Mouse (Mus musculus): ENCODE results near the gene Tusc2. TPM values are rescaled to one million over a fixed set of nuclear protein-coding genes. Genes with fewer than 3 reads are reported as not detected.

The Tusc2 gene
- polyA plus RNA-seq (2015; fragmentation: Nextera tagmentation; extraction: Ambion mirVana), result 121 and 123 TPM in 2 replicates

DNA sequence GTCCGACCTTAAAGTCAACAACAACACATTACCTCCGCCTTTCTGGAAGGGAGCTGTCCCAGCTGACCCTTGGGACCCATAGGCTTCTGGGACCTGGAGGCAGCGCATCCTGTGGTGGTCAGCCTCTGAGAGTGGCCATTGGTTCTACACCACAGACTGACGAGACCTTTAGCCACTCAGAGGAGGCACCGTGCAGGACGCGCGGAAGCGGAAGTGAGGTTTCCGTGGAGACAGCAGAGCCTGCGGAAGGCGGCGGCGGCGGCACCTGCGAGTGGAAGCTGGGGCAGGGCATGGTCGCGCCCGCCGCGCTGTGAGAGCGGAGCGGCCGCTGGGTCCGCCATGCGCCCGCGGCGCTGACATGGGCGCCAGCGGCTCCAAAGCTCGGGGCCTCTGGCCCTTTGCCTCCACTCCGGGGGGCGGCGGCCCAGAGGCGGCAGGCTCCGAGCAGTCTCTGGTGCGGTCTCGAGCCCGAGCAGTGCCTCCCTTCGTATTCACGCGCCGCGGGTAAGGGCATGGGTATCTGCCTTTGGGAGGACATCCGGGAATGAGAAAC, at the start of gene Tusc2:
Gene Tusc2, plus strand, starts transcription at position 227 of the 553 bp plus-strand sequence.

DNA sequence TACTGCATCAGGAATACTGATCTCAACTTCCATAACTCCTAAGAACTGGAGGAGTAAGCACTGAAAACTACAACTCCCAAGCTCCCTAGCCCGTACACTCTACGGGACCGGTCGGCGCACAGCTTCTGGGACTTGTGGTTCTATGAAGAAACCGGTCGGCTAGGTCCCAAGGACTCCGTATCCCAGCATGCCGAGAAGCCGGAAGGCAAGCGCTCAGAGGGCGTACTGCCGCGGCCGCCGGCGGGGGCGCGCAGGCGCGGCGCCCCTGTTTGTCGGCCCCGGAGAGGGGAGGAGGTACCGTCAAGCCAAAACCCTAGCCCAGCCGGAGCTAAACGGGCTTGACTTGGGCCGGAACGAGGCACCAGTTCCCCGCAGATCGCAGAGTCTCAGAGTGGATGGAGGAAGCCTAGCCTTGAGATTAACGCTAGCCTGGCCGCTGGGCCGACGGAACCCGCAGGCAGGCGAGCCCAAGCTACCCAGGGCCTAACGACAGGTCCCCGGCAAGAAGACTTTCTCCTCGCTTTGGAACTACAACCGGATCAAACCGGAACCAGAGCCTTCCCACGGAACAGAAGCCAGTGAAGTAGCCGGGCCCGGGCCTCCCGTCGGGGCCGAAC, 29.2 kb upstream of the Tusc2 start, which contains the start of gene Tmem115:
Gene Tmem115, plus strand, starts transcription at position 155 of the 617 bp plus-strand sequence.

DNA sequence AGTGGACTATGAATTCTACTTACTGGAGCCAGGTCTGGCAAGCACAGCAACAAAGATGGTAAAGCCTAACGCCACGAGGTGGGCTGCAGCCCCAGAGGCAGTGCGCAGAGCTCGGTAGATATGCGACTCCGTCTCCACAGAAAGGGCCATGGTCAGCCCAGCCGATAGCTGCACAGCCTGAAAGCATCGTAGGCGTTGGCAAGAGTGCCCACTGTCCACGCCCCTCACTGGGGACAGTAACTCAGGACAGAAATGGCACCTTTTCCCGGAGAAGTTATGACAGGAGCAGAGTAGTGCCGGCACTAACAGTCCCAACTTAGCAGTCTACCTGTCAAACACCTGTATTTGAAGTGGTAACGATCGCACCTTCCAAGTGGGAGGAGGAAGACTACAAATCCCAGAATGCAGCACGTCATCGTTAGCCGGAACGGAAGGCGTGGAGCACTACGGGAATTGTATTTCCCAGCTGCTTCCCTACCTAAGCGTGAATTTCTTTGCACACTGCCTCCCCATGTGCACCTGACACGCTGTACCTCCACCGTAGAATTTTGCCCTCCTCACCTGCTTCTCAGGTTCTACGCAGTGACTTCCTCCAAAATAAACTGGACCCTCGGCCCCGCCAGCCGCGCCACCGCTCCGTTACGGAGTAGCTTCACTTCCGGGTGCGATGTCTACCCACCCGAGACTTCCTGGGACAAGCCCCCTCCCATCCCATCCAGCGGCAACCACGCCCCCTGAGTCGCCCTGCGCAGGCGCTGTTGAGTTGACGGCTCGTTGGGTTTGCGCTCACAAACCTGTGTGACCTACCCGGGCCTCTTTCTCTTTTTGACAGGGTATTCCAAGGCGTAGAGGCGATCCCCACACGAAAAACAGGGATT, 21.3 kb upstream of the Tusc2 start, which contains the start of the genes Cyb561d2 and Nprl2:
Gene Cyb561d2, minus strand, starts transcription at position 720 of the 878 bp plus-strand sequence.
Gene Nprl2, plus strand, starts transcription at position 753 of the 878 bp plus-strand sequence.

DNA sequence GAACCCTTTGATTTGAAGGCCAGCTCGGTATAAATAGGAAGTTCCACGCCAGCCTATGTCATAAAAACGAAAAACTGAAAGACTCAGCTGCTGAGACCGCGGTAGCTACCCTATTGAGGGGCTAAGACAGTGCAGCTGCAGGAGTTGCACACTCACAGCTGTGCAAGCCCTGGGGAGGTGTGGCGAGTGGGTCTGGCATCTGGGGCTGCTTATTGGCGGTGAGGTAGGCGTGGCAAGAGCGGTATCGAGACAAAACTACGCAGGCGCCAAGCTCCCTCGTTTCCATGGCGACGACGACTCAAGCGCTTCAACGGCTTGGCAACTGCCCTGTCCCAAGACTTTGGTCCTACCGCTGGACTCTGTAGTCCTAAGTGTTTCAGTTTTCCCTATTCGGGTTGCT, 16.0 kb upstream of the Tusc2 start, which contains the start of gene Zmynd10:
Gene Zmynd10, plus strand, starts transcription at position 273 of the 400 bp plus-strand sequence.

DNA sequence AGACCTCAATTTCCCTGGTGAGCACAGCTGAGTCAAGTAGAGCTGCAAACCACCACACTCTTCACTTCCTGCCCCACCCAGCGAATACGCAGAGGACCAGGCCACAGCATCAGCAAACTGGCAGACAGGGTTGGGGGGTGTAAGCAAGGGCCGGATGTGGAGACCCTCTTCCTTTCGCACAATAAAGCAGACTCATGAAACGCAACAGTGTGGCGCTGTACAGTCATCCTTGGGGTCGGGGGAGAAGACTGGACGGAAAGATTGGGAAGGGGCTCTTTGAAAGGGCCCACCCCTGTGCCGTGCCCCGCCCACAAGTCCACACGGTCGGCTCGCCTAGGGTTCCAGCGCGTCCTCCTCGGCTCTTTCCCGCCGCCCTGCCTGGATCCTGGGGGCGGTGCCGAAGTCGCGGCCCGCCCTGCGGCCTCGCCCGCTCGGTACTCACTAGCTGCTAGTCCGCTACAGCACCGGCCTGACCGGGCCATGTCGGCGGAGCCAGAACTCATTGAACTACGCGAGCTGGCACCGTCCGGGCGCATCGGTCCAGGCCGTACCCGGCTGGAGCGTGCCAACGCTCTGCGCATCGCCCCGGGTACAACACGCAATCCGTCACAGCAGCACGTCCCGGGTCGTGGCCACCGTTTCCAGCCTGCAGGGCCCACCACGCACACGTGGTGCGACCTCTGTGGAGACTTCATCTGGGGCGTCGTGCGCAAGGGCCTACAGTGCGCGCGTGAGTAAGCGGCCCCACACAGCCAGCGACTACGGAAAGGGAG, 11.8 kb upstream of the Tusc2 start, which contains the start of gene Rassf1:
Gene Rassf1, plus strand, starts transcription at position 439 of the 773 bp plus-strand sequence.

DNA sequence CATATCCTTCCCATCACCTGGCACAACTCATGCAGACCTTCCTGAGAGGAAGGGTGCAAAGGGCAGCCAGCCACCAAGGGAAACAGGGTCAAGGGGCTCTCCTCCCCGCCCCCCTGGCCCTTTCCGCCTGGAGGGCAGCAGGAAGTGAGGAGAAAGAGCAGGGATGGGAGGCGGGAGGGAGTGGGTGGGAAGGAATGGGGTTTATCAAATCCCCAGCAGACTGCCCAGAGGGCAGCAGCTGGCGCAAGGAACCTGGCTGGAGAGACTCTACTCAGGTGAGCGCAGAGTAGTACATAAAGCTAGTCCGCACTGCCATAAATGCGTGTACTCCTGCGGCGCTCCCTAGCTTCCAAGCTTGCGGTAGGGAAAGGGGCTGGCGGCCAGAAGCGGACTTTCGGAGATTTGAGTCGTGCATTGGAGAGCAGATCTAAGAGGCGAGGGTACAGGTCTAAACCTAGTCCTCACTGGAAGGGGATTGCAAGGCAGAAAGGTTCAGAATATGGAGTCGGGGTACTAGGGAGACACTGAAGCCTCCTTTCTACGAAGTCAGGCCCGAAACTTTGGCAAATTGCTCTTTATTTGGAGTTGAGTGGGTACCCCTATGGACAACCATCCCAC, 4.8 kb downstream of the Tusc2 start, which contains the start of gene Hyal2:
Gene Hyal2, plus strand, starts transcription at position 244 of the 618 bp plus-strand sequence.

DNA sequence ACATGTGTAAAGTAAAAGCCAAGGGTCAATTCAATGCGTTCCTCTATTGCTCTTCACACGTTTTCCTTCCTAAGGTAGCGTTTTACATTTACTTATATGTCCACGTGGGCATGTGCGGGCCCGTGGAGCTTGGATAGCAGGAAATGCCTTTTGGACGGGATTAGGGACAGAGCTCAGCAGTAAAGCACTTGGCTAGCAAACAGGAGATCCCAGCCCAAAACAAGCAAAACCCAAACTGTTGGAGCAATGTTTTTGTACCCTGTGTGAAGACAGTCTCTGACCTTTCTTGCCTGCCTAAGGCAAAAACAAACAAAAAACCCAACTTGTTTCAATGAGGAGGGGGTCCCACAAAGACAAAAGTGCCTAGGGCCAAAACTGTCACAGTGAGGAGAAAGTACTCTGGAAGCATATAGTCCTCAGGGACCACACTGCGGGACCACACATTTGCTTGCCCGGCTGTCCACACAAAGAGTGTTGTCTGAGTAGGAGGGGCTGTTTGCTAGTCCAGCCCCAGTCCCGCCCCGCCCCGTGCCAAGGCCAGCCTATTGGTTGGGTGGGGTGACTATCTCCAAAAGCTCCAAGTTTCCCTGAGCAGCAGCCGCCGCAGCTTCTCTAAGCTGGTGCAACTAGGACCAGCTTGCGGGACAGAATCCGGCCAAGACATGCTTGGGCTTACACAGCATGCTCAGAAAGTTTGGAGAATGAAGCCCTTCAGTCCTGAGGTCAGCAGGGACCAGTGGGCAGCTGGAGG, 13.5 kb downstream of the Tusc2 start, which contains the start of gene Hyal1:
Gene Hyal1, plus strand, starts transcription at position 571 of the 751 bp plus-strand sequence.

DNA sequence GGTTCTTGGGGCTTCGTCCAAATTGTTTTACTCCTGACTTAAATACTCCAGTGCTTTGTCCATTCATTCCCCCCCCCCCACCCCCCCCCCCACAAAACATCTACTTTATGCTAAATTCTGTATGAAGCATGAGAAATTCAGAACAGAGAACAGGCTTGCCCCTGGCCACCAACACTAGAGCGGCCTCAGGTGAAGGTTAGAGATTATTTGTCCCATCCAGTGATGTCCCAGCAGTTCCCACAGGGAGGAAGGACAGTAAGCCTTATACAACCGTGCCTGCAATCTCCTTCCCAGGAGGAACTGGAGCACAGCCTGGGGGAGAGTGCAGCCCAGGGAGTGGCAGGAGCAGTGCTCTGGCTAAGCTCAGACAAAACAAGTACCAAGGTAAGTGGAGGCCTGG, 15.5 kb downstream of the Tusc2 start, which contains the start of gene Naa80:
Gene Naa80, plus strand, starts transcription at position 301 of the 400 bp plus-strand sequence.

DNA sequence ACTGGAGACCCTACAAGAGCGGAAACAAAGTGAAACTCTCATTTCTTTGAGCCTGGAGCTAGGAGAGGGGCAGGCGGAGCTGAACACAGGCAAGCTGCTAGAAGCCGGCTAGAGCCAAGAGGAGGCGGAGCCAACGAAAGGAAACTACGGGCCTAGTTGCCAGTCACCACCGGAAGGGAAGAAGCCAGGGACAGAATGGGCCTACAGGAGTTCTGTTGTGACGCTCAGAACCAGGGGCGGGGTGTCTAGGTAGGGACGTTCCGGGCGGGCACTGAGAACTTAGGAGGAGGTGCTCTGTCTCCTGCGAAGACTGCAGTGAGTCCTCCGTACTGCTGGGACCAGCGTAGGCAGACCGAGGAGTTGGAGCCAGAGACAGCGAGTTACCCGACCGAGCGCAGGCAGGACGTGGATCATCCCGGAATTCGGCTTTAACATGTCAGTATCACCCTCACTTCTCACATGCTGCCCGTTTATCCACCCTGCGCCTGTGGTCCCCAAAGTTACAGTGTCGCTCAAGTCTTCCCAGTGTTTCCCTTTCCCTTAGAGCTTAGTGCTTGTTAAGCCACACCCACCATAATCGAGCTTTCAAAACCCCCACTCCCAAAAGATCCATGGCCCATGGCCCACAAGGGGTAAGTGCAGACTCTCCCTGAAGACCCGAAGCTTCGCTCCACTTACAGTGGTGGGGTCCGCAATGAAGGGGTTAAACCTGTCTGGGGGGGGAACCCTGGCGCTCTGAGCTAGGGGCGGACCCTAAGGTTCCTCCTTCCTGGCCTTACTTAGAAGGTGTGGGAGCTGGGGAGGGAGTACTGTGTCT, 17.7 kb downstream of the Tusc2 start, which contains the start of gene Hyal3:
Gene Hyal3, plus strand, starts transcription at position 318 of the 817 bp plus-strand sequence.

DNA sequence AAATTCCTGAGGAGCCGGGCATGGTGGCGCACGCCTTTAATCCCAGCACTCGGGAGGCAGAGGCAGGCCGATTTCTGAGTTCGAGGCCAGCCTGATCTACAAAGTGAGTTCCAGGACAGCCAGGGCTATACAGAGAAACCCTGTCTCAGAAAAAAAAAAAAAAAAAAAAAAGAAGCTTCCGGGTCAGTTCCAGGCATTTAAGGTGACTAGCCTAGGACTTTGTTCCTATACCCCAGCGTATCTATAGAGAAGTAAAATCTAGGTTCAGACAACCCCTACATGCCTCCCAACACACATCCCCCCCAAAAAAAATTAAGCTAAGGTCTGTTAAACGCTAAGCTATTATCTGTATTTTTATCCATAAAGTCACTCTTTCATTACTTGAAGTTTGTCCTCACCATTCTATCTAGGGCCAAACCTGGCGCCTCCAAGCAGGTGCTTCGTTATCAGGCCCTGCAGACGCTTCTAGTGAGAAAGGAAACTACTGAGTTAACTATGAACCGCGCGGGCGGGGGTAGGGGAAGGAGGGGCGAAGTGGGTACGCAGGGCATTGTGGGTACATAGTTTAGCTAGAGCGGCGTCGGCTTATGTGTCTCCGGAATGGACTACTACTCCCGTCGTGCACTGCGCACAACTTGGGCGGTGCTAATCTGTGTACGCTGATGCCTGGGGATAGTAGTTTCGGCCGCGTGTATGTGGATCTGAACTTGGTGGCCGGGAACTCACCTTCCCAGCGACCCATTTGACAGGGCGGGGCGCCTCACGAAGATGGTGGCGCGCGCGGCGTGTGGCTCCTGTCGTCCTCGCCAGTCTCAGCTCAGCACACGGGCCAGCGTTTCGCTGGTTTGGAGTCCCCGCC, 24.1 kb downstream of the Tusc2 start, which contains the start of gene Ifrd2:
Gene Ifrd2, plus strand, starts transcription at position 669 of the 859 bp plus-strand sequence.

DNA sequence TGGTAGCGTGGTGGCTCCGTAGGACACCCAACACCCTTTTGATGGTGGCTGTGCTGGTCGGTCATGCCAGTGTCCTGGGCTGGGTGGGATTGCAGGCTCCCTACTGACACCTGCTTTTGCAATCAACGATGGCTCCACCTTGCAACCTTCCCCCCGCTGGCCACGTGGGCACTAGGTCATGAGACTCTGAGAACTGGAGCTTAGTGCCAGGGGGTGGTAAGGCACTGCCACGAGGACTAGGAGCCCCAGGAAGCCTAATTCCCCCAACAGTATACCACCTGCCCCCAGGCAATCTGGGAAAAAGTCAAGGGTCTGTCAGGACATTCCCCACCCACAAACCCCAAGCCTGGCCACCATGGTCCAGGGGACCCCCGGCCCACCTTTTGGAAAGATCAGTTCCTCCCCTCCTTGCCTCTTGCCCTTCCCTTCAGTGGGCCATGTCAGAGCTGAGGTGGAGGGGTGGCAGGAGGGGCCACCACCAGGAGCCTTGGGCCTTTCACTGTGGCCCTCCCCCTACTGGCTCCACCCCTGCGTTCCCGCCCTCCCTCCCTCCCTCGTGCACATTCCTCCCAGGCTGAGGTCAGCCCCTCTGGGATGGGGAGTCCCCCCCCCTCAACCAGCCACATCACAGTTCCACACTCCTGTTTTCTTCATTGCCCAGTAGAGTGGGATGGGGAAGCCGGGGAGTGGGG, 45.8 kb downstream of the Tusc2 start, which contains the start of gene Sema3b:
Gene Sema3b, minus strand, starts transcription at position 489 of the 692 bp plus-strand sequence.

Other genes with a start within 250 kb of the Tusc2 start
- gene Hemk1, start 224.9 kb upstream of the Tusc2 start, polyA plus RNA-seq (2015; fragmentation: Nextera tagmentation; extraction: Ambion mirVana), result 16.1 and 18.6 TPM in 2 replicates
- 8.6 and 8.8 TPM in 2 replicates for gene 6430571L13Rik, start 222.7 kb upstream of the Tusc2 start, polyA plus RNA-seq (2015; fragmentation: Nextera tagmentation; extraction: Ambion mirVana)
- gene Cacna2d2, start 163.6 kb upstream of the Tusc2 start, polyA plus RNA-seq (2015; fragmentation: Nextera tagmentation; extraction: Ambion mirVana), result 8.8 and 11.5 TPM in 2 replicates
- 48.4 and 50.3 TPM in 2 replicates for gene Tmem115, start 29.3 kb upstream of the Tusc2 start, polyA plus RNA-seq (2015; fragmentation: Nextera tagmentation; extraction: Ambion mirVana)
- gene Cyb561d2, start 21.1 kb upstream of the Tusc2 start, polyA plus RNA-seq (2015; fragmentation: Nextera tagmentation; extraction: Ambion mirVana), result 64.1 and 65.4 TPM in 2 replicates
- 57.7 and 63.8 TPM in 2 replicates for gene Nprl2, start 21.0 kb upstream of the Tusc2 start, polyA plus RNA-seq (2015; fragmentation: Nextera tagmentation; extraction: Ambion mirVana)
- gene Zmynd10, start 16.0 kb upstream of the Tusc2 start, polyA plus RNA-seq (2015; fragmentation: Nextera tagmentation; extraction: Ambion mirVana), result 2.3 and 2.8 TPM in 2 replicates
- gene Rassf1, start 11.7 kb upstream of the Tusc2 start, polyA plus RNA-seq (2015; fragmentation: Nextera tagmentation; extraction: Ambion mirVana), result 33.1 and 41.1 TPM in 2 replicates
- gene Hyal2, start 4.7 kb downstream of the Tusc2 start, polyA plus RNA-seq (2015; fragmentation: Nextera tagmentation; extraction: Ambion mirVana), result 40.8 and 41.1 TPM in 2 replicates
- 5.3 and 5.8 TPM in 2 replicates for gene Hyal1, start 13.7 kb downstream of the Tusc2 start, polyA plus RNA-seq (2015; fragmentation: Nextera tagmentation; extraction: Ambion mirVana)
- 19.3 and 21.4 TPM in 2 replicates for gene Naa80, start 15.6 kb downstream of the Tusc2 start, polyA plus RNA-seq (2015; fragmentation: Nextera tagmentation; extraction: Ambion mirVana)
- gene Hyal3, start 17.6 kb downstream of the Tusc2 start, polyA plus RNA-seq (2015; fragmentation: Nextera tagmentation; extraction: Ambion mirVana), result 1.8 and 2.2 TPM in 2 replicates
- gene Ifrd2, start 24.4 kb downstream of the Tusc2 start, polyA plus RNA-seq (2015; fragmentation: Nextera tagmentation; extraction: Ambion mirVana), result 10.7 and 15.2 TPM in 2 replicates
- gene Sema3b, start 46.0 kb downstream of the Tusc2 start, polyA plus RNA-seq (2015; fragmentation: Nextera tagmentation; extraction: Ambion mirVana), result 8.4 and 9.7 TPM in 2 replicates
- gene Gnai2, start 72.1 kb downstream of the Tusc2 start, polyA plus RNA-seq (2015; fragmentation: Nextera tagmentation; extraction: Ambion mirVana), result 303 and 324 TPM in 2 replicates
- 54.2 and 66.6 TPM in 2 replicates for gene Slc38a3, start 106.3 kb downstream of the Tusc2 start, polyA plus RNA-seq (2015; fragmentation: Nextera tagmentation; extraction: Ambion mirVana)
- 3.0 and 4.8 TPM in 2 replicates for gene Gnat1, start 116.5 kb downstream of the Tusc2 start, polyA plus RNA-seq (2015; fragmentation: Nextera tagmentation; extraction: Ambion mirVana)
- gene Sema3f, start 147.2 kb downstream of the Tusc2 start, polyA plus RNA-seq (2015; fragmentation: Nextera tagmentation; extraction: Ambion mirVana), result 8.0 and 9.4 TPM in 2 replicates
- 136 and 143 TPM in 2 replicates for gene Rbm5, start 207.7 kb downstream of the Tusc2 start, polyA plus RNA-seq (2015; fragmentation: Nextera tagmentation; extraction: Ambion mirVana)